Mouse (Mus musculus): ENCODE measurements around the gene Phc1.

GRCm38 (mm10) chr6:122290253-122290652 lies 50.1 kb downstream of the Phc1 start:
- no peak for TF ChIP-seq CTCF (IDR thresholded peaks at IDR 0.05; ENCODE audit: extremely low read depth, insufficient read depth, insufficient read length, insufficient replicate concordance)
- no peak for TF ChIP-seq POLR2A (IDR thresholded peaks at IDR 0.05; ENCODE audit: low read depth, low read length)
